Mouse (Mus musculus) E14TG2a.4 (cell line): ENCODE measurements around the gene Selenoh.

Experiments used
- CTCF ChIP-seq: conservative IDR thresholded peaks from 2 replicates; pipeline ENCODE4 v1.5.1; 2014; ENCODE audit warnings: low read length
- NANOG ChIP-seq: IDR thresholded peaks from 2 replicates; pipeline ENCODE4 v1.6.1; 2014; ENCODE audit warnings: borderline replicate concordance, low read length, mixed read lengths
- POU5F1 ChIP-seq: IDR thresholded peaks from 2 replicates; pipeline ENCODE4 v1.6.1; 2014; ENCODE audit warnings: low read length, borderline replicate concordance

DNA sequence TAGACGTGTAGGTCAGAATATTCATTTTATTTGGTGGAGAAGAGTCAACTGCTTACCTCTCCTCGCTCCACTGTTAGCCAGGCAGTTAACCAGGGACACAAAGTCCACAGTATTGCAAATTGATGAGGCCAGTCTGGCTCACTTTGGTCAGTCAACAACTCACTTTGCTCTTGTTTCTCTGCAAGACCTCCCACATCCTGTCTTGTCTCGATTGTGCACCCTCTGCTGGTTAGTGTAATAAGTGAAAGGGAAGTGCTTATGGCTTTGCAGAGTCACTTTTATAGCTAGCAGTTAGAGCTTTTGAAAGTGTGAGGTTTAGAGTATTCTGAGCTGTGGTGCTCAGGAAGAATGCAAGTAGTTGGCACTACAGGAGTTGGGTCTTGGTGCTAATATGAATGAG, 10.3 kb downstream of the Selenoh start:
- TF ChIP-seq CTCF (peak; percentile 31), POU5F1 (no peak), NANOG (no peak)
